Mouse (Mus musculus) forebrain, embryonic 13.5 days (tissue): ENCODE data around the gene Kcnmb1. TPM values are rescaled to one million over a fixed set of nuclear protein-coding genes. Genes with fewer than 3 reads are reported as not detected.
A peak's percentile ranks its signal among the peaks of the same experiment; 100 is the strongest.

Experiments
- ATAC-seq: fragments of 200-750 bp; cut with Nextera tagmentation; 2 replicates; pipeline ENCODE4 v1.8.0; 2017
- H3K27ac ChIP-seq: fragments of 300-500 bp; sonication (generic); 2 replicates; pipeline ENCODE4 v1.5.1; 2015; ENCODE audit warnings: inconsistent platforms, mild to moderate bottlenecking, moderate library complexity
- H3K27me3 ChIP-seq: fragments of 300-500 bp; sonication (generic); 2 replicates; pipeline ENCODE4 v1.6.1; 2015; ENCODE audit warnings: mild to moderate bottlenecking, inconsistent platforms
- H3K36me3 ChIP-seq: fragments of 300-500 bp; sonication (generic); 2 replicates; pipeline ENCODE4 v1.6.1; 2015; ENCODE audit warnings: mild to moderate bottlenecking, inconsistent platforms; ENCODE audit not compliant: poor library complexity, severe bottlenecking
- H3K4me1 ChIP-seq: fragments of 300-500 bp; sonication (generic); 2 replicates; pipeline ENCODE4 v1.6.1; 2015; ENCODE audit warnings: inconsistent platforms
- H3K4me2 ChIP-seq: fragments of 300-500 bp; sonication (generic); 2 replicates; pipeline ENCODE4 v1.6.1; 2015; ENCODE audit warnings: inconsistent platforms, mild to moderate bottlenecking, moderate library complexity
- H3K4me3 ChIP-seq: fragments of 300-500 bp; sonication (generic); 2 replicates; pipeline ENCODE4 v1.5.1; 2015; ENCODE audit warnings: mild to moderate bottlenecking, inconsistent platforms
- H3K9ac ChIP-seq: fragments of 300-500 bp; sonication (generic); 2 replicates; pipeline ENCODE4 v1.6.1; 2015; ENCODE audit warnings: mild to moderate bottlenecking, inconsistent platforms
- H3K9me3 ChIP-seq: fragments of 300-500 bp; sonication (generic); replicated peaks from 2 replicates; pipeline ENCODE4 v1.6.1; 2016; ENCODE audit warnings: inconsistent platforms
- WGBS: fragments of 180-500 bp; shearing (Covaris S2); methylation state at CpG from one replicate; pipeline ENCODE4 v1.1.7; 2015; 5-methylcytosine and 5-hydroxymethylcytosine counted together
- polyA plus RNA-seq: library from polyadenylated mRNA; unstranded; fragments of >200 nt; fragmentation: Nextera tagmentation; extraction: Ambion mirVana; gene quantifications from 2 replicates; pipeline ENCODE4 v1.2.1, GENCODE M21; 2015

Kcnmb1 gene
- polyA plus RNA-seq, 1 experiment from 2014 or later, result 0.09 TPM

DNA sequence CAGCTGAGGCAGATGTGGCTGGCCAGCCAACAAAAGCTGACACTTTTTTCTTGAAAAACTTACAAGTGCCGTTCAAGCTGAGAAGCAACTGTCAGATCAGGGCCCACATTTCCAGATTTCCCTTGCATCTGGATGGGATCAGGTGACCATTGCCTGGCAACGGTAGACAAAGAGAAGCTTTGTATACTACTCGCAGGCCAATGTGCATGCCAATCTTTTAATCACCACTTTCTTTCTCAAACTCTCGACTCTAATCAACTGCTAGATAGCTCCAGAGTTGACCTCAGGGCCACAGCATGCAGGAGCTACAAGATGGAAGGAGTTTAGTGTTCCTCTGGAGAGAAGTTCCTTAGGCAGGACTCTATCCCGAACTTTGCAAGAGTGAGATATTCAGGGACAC lies 11.7 kb upstream of the Kcnmb1 start:
- no peak overlapping the region for H3K27ac ChIP-seq
- peak; percentile 24; the same call in 1 of the 2 replicates for ATAC-seq
- no peaks in the 10 kb centered on the region for H3K36me3 ChIP-seq
- H3K9ac ChIP-seq, result no peak overlapping the region
- H3K4me1 ChIP-seq, result peaks cover 6% of the 10 kb centered on the region; the same call in 1 of the 2 replicates
- no peaks in the 10 kb centered on the region for H3K9me3 ChIP-seq
- 19% methylated on average over 5 of the region's 5 CpGs for WGBS
- no peak overlapping the region for H3K4me2 ChIP-seq
- H3K27me3 ChIP-seq, result no peaks in the 10 kb centered on the region
- H3K4me3 ChIP-seq, result no peak overlapping the region

DNA sequence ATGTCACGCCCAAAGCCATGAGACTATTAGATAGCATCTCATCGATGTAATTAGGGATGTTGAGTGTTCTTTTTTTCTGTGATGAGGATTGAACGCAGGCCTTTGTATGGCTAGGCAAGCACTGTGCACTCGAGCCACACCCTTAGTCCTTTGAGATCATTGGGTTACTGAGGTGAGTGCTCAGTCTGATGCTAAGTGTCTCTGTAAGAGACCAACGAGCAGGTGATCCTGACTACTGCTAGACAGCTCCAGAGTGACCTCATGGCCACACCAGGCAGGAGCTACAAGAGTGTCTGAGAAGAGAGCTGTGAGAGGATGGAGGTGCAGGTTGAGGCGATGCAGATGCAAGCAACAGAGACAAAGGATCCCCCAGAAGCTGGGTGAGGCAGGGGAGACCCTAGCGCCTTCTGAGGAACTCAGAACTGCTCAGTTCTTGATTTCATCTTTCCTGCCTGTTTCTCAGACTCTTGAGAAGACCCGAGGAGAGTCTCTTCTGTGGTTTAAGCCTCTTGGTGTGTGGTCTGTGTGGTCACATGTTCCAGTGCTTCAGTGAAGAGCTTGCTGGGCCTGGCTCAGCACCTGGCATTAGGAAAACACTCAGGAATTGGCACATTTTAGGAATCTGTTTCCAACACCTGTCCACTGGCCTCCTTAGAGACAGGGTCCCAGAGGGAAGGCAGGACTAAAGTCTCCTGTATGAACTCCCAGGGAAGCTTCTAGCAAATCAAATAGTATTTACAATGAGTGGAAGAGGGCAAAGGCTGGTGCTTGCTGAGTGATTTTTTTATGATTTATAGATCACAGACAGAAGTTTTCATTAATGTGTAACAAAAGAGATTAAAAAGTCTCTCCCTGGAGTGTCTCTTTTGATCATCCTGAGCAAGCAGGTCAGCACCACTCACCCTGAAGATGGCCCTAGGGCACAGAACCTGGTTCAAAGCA lies 10.9 kb upstream of the Kcnmb1 start:
- Histone ChIP-seq H3K4me2 (no peak overlapping the region), H3K9me3 (no peaks in the 10 kb centered on the region), H3K27ac (no peak overlapping the region), H3K36me3 (no peaks in the 10 kb centered on the region), H3K27me3 (no peaks in the 10 kb centered on the region), H3K9ac (no peak overlapping the region), H3K4me3 (no peak overlapping the region), H3K4me1 (peaks cover 6% of the 10 kb centered on the region; the same call in 1 of the 2 replicates)
- WGBS, result 84% methylated on average over 8 of the region's 8 CpGs
- no peak for ATAC-seq

DNA sequence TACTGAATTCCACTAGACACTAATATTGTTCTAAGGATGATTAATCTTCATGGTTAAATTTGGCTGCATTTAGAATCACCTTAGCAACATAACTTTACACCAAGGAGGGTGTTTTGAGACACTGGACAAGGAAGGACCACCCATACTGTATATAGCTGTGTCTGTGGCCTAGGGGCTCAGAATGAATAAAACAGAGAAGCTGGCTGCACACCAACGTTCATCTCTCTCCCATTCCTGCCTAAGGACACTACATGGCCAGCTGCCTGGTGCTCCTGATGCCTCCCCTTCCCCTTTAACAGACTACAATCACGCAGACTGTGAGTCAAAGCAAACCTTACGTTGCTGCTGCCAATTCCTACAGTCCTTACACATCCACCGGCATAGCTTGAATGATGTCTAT lies 6.8 kb upstream of the Kcnmb1 start:
- no peaks in the 10 kb centered on the region for H3K36me3 ChIP-seq
- 83% methylated on average over 4 of the region's 4 CpGs for WGBS
- no peaks in the 10 kb centered on the region for H3K27me3 ChIP-seq
- H3K27ac ChIP-seq, result no peak overlapping the region
- ATAC-seq, result no peak
- no peak overlapping the region for H3K4me3 ChIP-seq
- H3K9ac ChIP-seq, result no peak overlapping the region
- H3K4me1 ChIP-seq, result peaks cover 5% of the 10 kb centered on the region; the same call in 1 of the 2 replicates
- H3K9me3 ChIP-seq, result no peaks in the 10 kb centered on the region
- no peak overlapping the region for H3K4me2 ChIP-seq

DNA sequence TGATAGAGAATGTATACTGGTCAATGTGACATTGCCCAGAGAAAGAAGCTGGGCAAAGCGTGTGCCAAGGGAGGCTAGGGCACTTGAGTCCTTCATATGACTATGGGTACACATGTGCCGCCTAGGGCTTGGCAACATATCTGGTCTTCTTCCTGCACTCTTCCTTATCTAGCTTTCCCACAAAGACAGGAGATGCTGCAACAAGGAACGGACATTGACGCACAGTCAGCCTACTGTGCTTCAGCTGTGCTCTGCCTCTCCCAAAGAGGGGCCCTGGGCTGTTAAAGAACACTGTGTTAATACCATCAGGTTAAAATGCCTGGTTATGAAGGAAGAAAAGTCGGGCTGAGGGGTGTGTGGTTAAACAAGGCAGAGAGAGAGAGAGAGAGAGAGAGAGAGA lies 6.2 kb upstream of the Kcnmb1 start:
- no peak for ATAC-seq
- WGBS, result 89% methylated on average over 5 of the region's 5 CpGs
- H3K27ac ChIP-seq, result no peak overlapping the region
- H3K27me3 ChIP-seq, result no peaks in the 10 kb centered on the region
- no peaks in the 10 kb centered on the region for H3K36me3 ChIP-seq
- H3K9me3 ChIP-seq, result no peaks in the 10 kb centered on the region
- H3K4me2 ChIP-seq, result no peak overlapping the region
- no peak overlapping the region for H3K9ac ChIP-seq
- no peak overlapping the region for H3K4me3 ChIP-seq
- no peaks in the 10 kb centered on the region for H3K4me1 ChIP-seq

DNA sequence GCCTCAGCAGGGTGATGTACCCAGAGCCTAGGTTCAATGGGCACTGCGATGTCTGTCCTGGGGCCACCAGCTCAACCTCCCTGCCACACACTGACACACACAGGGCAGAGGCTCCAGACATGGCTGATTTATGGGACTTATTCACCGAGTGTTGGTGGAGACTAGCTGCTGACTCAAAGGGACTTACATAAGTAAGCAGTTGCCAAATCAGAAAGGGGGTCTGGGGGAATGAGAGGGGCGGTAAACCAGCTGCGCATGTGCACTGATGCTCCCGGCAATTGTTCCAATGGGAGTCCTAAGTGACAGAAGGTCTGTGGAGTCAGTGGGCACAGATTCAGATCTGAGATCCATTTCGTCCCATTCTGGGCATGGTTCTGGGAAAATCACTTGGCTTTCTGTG lies 5.2 kb upstream of the Kcnmb1 start:
- Histone ChIP-seq H3K4me1 (no peaks in the 10 kb centered on the region), H3K4me3 (no peak overlapping the region), H3K4me2 (no peak overlapping the region), H3K9ac (no peak overlapping the region), H3K36me3 (no peaks in the 10 kb centered on the region), H3K27me3 (no peaks in the 10 kb centered on the region), H3K27ac (no peak overlapping the region), H3K9me3 (no peaks in the 10 kb centered on the region)
- no peak for ATAC-seq
- WGBS, result 88% methylated on average over 6 of the region's 6 CpGs

DNA sequence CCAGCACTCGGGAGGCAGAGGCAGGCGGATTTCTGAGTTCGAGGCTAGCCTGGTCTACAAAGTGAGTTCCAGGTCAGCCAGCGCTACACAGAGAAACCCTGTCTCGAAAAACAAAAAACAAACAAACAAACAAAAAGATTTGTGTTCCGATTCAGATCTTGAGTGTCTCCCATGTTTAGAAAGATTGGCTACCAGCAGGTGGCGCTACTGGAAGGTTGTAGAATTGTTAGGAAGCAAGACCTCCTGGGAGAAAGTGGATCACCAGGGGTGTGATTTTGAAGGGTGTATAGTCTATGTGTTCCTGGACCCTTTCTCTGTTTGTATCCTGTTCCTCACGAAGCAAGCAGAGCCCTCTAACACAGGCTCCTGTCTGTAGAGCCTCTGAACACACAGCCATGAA lies 4.1 kb upstream of the Kcnmb1 start:
- H3K4me1 ChIP-seq, result no peaks in the 10 kb centered on the region
- 80% methylated on average over 8 of the region's 8 CpGs for WGBS
- no peak overlapping the region for H3K4me2 ChIP-seq
- H3K27me3 ChIP-seq, result no peaks in the 10 kb centered on the region
- no peaks in the 10 kb centered on the region for H3K9me3 ChIP-seq
- no peak overlapping the region for H3K4me3 ChIP-seq
- H3K27ac ChIP-seq, result no peak overlapping the region
- H3K36me3 ChIP-seq, result no peaks in the 10 kb centered on the region
- no peak overlapping the region for H3K9ac ChIP-seq
- ATAC-seq, result no peak

DNA sequence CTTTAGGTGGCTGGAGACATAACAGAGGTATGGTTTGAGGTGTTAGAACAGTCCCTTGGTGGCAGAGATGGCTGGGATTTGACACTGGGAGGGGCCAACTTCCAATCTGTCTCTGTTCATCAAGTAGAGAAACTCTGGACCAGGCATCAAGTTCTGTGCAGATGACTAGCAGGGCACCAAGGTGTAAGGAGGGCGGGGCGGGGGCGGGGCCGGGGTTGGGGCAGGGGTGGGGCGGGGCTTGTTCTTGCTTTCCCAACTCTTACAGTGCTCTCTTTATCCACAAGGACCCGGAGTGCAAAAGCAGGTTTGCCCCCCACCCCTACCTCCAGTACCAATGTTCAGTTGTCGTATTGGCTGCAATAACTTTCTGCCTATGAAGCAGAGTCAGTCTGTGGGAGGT lies 635 bp upstream of the Kcnmb1 start:
- Histone ChIP-seq H3K36me3 (no peaks in the 10 kb centered on the region), H3K4me2 (no peak overlapping the region), H3K27ac (no peak overlapping the region), H3K4me3 (no peak overlapping the region), H3K9ac (no peak overlapping the region), H3K27me3 (no peaks in the 10 kb centered on the region), H3K9me3 (no peaks in the 10 kb centered on the region), H3K4me1 (no peaks in the 10 kb centered on the region)
- WGBS, result 65% methylated on average over 7 of the region's 7 CpGs
- no peak for ATAC-seq

DNA sequence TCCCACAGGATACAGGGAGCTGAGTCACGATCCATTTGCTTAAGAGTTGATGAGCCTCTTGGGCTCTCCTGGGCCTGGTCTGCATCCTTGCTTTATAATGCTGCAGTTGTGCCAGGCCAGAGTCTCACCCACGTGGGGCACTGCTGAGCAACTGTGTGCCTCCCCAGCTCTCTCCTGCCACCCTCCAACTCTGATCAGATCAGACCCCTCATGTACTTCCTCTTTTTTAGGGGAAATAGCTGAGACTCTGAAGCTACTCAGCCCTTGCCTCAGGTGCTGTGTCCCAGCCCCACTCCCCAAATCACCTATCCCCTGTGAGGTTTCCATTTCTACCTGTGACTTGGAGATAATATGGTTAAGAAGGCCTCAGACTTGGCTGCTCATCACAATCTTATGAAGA lies 2.6 kb downstream of the Kcnmb1 start:
- no peaks in the 10 kb centered on the region for H3K9me3 ChIP-seq
- H3K9ac ChIP-seq, result no peak overlapping the region
- 68% methylated on average over 2 of the region's 2 CpGs for WGBS
- no peaks in the 10 kb centered on the region for H3K4me1 ChIP-seq
- no peak overlapping the region for H3K27ac ChIP-seq
- no peak for ATAC-seq
- H3K27me3 ChIP-seq, result no peaks in the 10 kb centered on the region
- H3K36me3 ChIP-seq, result no peaks in the 10 kb centered on the region
- no peak overlapping the region for H3K4me3 ChIP-seq
- H3K4me2 ChIP-seq, result no peak overlapping the region

DNA sequence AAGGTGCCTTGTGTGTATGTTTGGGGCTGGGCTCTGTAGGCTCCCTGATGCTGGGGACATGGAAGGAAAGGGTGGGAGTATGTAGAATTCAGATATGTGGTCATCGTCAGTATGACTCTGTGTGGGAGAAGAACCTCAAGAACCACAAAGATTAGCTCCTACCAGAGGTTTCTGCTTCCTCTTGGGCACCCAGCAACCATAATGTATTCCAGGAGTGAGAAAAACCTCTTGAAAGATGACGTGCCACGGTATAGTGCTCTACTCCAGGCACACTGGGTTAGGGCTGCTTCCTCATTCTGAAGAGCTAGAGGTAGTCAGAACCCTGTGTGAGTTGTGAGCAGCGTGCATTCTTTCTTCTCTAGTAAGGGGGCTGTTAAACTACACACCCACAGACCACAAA lies 4.9 kb downstream of the Kcnmb1 start:
- Histone ChIP-seq H3K9ac (no peak overlapping the region), H3K9me3 (no peaks in the 10 kb centered on the region), H3K36me3 (no peaks in the 10 kb centered on the region), H3K4me3 (no peak overlapping the region), H3K27me3 (no peaks in the 10 kb centered on the region), H3K4me1 (no peaks in the 10 kb centered on the region), H3K4me2 (no peak overlapping the region), H3K27ac (no peak overlapping the region)
- 77% methylated on average over 4 of the region's 4 CpGs for WGBS
- ATAC-seq, result no peak

DNA sequence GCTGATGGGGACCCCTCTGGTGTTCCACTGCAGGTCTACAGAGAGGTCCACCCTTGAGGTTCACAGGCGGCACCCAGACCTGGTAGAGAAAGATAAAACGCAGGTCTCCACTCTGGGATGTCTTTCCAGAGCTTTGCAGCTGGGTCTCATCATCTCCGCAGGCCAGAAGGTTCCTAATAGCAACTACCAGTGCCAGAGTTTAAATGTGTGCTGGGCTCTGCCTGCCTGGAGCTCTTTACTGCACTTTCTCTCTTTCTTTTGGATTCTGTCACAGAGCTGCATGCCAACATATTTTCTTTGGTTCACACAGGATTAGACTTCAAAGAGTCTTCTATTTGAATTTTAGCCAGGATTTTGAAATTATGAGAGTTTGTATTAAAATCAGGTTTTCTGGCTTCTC lies 6.4 kb downstream of the Kcnmb1 start:
- Histone ChIP-seq H3K4me3 (no peak overlapping the region), H3K36me3 (no peaks in the 10 kb centered on the region), H3K9me3 (no peaks in the 10 kb centered on the region), H3K4me1 (no peaks in the 10 kb centered on the region), H3K27me3 (no peaks in the 10 kb centered on the region), H3K27ac (no peak overlapping the region), H3K9ac (no peak overlapping the region), H3K4me2 (no peak overlapping the region)
- 88% methylated on average over 3 of the region's 3 CpGs for WGBS
- ATAC-seq, result no peak

DNA sequence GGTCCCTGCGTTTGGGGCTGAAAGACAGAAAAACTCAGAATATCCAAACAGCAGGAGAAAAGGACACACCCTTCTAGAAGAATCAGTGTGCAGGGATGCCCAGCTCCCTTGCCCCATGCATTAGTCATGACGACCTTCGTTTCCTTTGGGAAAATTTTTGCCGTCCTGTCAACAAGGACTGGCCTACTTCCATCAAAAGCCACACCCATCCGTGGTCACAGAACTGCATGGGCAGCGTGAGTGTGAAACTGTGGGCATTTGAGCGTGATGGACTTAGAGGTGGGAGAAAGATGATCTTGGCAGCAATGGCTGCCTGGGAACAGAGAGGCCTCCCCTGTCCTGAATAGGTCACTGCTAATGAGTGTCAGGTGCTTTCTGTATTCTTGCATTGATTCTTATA lies 9.3 kb downstream of the Kcnmb1 start:
- 88% methylated on average over 7 of the region's 7 CpGs for WGBS
- ATAC-seq, result no peak
- H3K27me3 ChIP-seq, result no peaks in the 10 kb centered on the region
- no peak overlapping the region for H3K4me3 ChIP-seq
- H3K36me3 ChIP-seq, result no peaks in the 10 kb centered on the region
- no peak overlapping the region for H3K4me2 ChIP-seq
- no peaks in the 10 kb centered on the region for H3K4me1 ChIP-seq
- no peak overlapping the region for H3K9ac ChIP-seq
- no peak overlapping the region for H3K27ac ChIP-seq
- no peaks in the 10 kb centered on the region for H3K9me3 ChIP-seq

DNA sequence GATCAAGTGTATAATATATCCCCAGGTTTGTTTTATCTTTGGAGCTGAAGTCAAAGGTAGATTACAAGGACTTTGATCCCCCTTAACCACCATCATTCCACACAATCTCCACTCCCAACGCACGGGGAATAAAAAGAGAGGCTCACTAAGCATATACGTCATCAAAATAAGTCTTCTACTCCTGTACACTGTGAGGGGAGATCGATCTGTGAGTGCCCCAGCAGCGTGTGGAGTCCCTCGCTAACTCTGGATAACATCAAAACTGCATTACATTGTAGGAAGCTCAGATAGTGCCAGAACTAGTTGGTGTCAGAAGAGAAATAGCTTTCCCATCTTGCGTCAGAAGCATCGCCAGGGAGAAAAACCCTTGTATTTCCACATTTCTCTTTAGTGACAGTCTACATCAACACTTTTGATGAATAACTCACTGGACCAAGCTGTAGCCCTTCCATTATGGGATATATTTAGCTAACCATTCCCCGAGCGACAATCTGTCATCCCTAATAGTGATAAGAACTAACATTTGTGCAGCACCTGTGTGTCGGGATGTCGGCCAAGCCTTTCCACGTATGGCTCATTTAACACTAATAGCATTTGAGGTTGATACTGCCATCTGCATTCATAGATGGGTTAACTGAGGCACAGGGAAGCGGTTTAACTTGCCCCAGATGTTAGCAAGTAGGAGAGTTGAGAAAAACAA lies 11.7 kb downstream of the Kcnmb1 start:
- H3K36me3 ChIP-seq, result no peaks in the 10 kb centered on the region
- no peak for ATAC-seq
- no peak overlapping the region for H3K4me3 ChIP-seq
- H3K4me2 ChIP-seq, result no peak overlapping the region
- H3K9me3 ChIP-seq, result no peaks in the 10 kb centered on the region
- WGBS, result 81% methylated on average over 14 of the region's 14 CpGs
- no peak overlapping the region for H3K9ac ChIP-seq
- no peak overlapping the region for H3K27ac ChIP-seq
- H3K4me1 ChIP-seq, result no peaks in the 10 kb centered on the region
- no peaks in the 10 kb centered on the region for H3K27me3 ChIP-seq
